In genomic region chr4:106606639-106607554, GRCm38 (mm10) we compare ENCODE assay signal across 9 mouse cellular contexts. TPM values are rescaled to one million over a fixed set of nuclear protein-coding genes. Genes with fewer than 3 reads are reported as not detected.
DNase-seq lines count a peak whose midpoint lies in the region; ATAC-seq and TF ChIP-seq lines count a peak whose summit lies in the region.
"Had no signal": no experiment of that assay in that cellular context is flagged by ENCODE, and none has a peak within 500 bp of the region (broad histone marks: within the 10 kb centered on the region; RNA-seq: fewer than 3 reads in every experiment).

No protein-coding gene starts in this region.

- H3K4me1 ChIP-seq in testis, adult 2 months (ENCODE audit: control insufficient read depth, insufficient read depth, low read length) = peaks cover 10% of the 10 kb centered on the region; the same call in 1 of the 2 replicates
- H3K4me1 ChIP-seq in forebrain, embryonic 15.5 days = peaks cover 5% of the 10 kb centered on the region; the same call in 1 of the 2 replicates
- peaks cover 8% of the 10 kb centered on the region for H3K4me1 ChIP-seq in liver, embryonic 15.5 days (replicated peaks)

- no peak for TF ChIP-seq POLR2A in testis, adult 2 months (IDR thresholded peaks at IDR 0.05; ENCODE audit: control insufficient read depth, low read depth, low read length)

- no peak for TF ChIP-seq CTCF in testis, adult 2 months (IDR thresholded peaks at IDR 0.05; ENCODE audit: control insufficient read depth, insufficient read depth, insufficient replicate concordance, low read depth, low read length)

- peak; percentile 91 for ATAC-seq in forebrain, embryonic 15.5 days (replicated peaks)
- ATAC-seq in liver, embryonic 15.5 days (ENCODE audit: insufficient read depth) = peak; percentile 72
- no peak for ATAC-seq in erythroid progenitor cell, adult 5-6 weeks (replicated peaks; ENCODE audit: low FRiP score, poor library complexity, severe bottlenecking)

- DNase-seq in testis, postnatal 10 days (ENCODE audit: low spot score) = no peak
- peak; percentile 72 for DNase-seq in testis, postnatal 14 days (ENCODE audit: low spot score)
- DNase-seq in adrenal gland, adult 2 months = no peak
- DNase-seq in kidney, postnatal 10 days = no peak

- H3K9me3 ChIP-seq in forebrain, embryonic 15.5 days = no peaks in the 10 kb centered on the region
- H3K9me3 ChIP-seq in liver, embryonic 15.5 days (replicated peaks) = no peaks in the 10 kb centered on the region

- no peak overlapping the region for H3K27ac ChIP-seq in testis, adult 2 months (ENCODE audit: control insufficient read depth, insufficient read depth, low read depth, low read length)
- H3K27ac ChIP-seq in forebrain, embryonic 15.5 days (replicated peaks) = no peak overlapping the region
- H3K27ac ChIP-seq in liver, embryonic 15.5 days (replicated peaks) = no peak overlapping the region

- peak overlapping the region; percentile 73 for H3K4me3 ChIP-seq in testis, adult 2 months (ENCODE audit: control insufficient read depth, low read depth, low read length)
- peak overlapping the region; percentile 24 for H3K4me3 ChIP-seq in forebrain, embryonic 15.5 days
- H3K4me3 ChIP-seq in liver, embryonic 15.5 days (replicated peaks) = no peak overlapping the region
- H3K4me3 ChIP-seq: megakaryocyte, embryonic 14.5 days had no signal

- 0 out of 2 replicates have a peak overlapping the region, but pooled peaks have one; percentile 4 for H3K9ac ChIP-seq in forebrain, embryonic 15.5 days (replicated peaks)
- H3K9ac ChIP-seq in liver, embryonic 15.5 days = no peak overlapping the region

- H3K4me2 ChIP-seq in forebrain, embryonic 15.5 days (replicated peaks) = peak overlapping the region; percentile 37
- H3K4me2 ChIP-seq in liver, embryonic 15.5 days = peak overlapping the region; percentile 45

- 39% methylated on average over 18 of the region's 18 CpGs for WGBS in forebrain, embryonic 15.5 days
- WGBS in liver, embryonic 15.5 days (ENCODE audit: insufficient replicate concordance) = 48% methylated on average over 18 of the region's 18 CpGs

- H3K36me3 ChIP-seq in testis, adult 2 months (ENCODE audit: control insufficient read depth, insufficient read depth, low read length) = no peaks in the 10 kb centered on the region
- no peaks in the 10 kb centered on the region for H3K36me3 ChIP-seq in forebrain, embryonic 15.5 days
- no peaks in the 10 kb centered on the region for H3K36me3 ChIP-seq in liver, embryonic 15.5 days (replicated peaks)

- no peaks in the 10 kb centered on the region for H3K27me3 ChIP-seq in testis, adult 2 months (ENCODE audit: control insufficient read depth, insufficient read depth, low read length)
- no peaks in the 10 kb centered on the region for H3K27me3 ChIP-seq in forebrain, embryonic 15.5 days
- H3K27me3 ChIP-seq in liver, embryonic 15.5 days = peaks cover 4% of the 10 kb centered on the region

RNA-seq across cellular contexts. Expression of gene Lexm, which starts 10.1 kb away (rescaled TPM):
- polyA plus RNA-seq in testis, adult 2 months (2012; rRNA removed) = 54.3 and 56.3 TPM in 2 replicates
- polyA plus RNA-seq in forebrain, embryonic 15.5 days (2015; fragmentation: Nextera tagmentation; extraction: Ambion mirVana) = not detected in 2 replicates
- not detected in 2 replicates for polyA plus RNA-seq in liver, embryonic 15.5 days (2015; fragmentation: Nextera tagmentation; extraction: Ambion mirVana)
- total RNA-seq in adrenal gland, adult 2 months (2021) = not detected
- not detected in 2 replicates for polyA plus RNA-seq in adrenal gland, adult 2 months (2012; rRNA removed)
- not detected in 2 replicates for total RNA-seq in erythroid progenitor cell, adult 5-6 weeks (2015; ENCODE audit: low replicate concordance)
- not detected in 2 replicates for total RNA-seq in erythroid progenitor cell, adult 5-6 weeks (2017; ENCODE audit: low replicate concordance)

RNA-seq across cellular contexts. Expression of gene Ttc22, which starts 15.3 kb away (rescaled TPM):
- polyA plus RNA-seq in testis, adult 2 months (2012; rRNA removed) = 0.19 and 1.8 TPM in 2 replicates
- 0.34 and 0.62 TPM in 2 replicates for polyA plus RNA-seq in forebrain, embryonic 15.5 days (2015; fragmentation: Nextera tagmentation; extraction: Ambion mirVana)
- 0.07 and 0.16 TPM in 2 replicates for polyA plus RNA-seq in liver, embryonic 15.5 days (2015; fragmentation: Nextera tagmentation; extraction: Ambion mirVana)
- under 1 TPM in 1 of 2 experiments, not detected in 1; 0.12 TPM for total RNA-seq in adrenal gland, adult 2 months (2021)
- polyA plus RNA-seq in adrenal gland, adult 2 months (2012; rRNA removed) = 0.04 TPM in 1 of 2 replicates, not detected in the other
- not detected in 2 replicates for total RNA-seq in erythroid progenitor cell, adult 5-6 weeks (2015; ENCODE audit: low replicate concordance)
- total RNA-seq in erythroid progenitor cell, adult 5-6 weeks (2017; ENCODE audit: low replicate concordance) = not detected in 2 replicates

RNA-seq across cellular contexts. Expression of gene Pars2, which starts 44.0 kb away (rescaled TPM):
- 2.3 and 2.4 TPM in 2 replicates for polyA plus RNA-seq in testis, adult 2 months (2012; rRNA removed)
- 12.6 and 14.2 TPM in 2 replicates for polyA plus RNA-seq in forebrain, embryonic 15.5 days (2015; fragmentation: Nextera tagmentation; extraction: Ambion mirVana)
- polyA plus RNA-seq in liver, embryonic 15.5 days (2015; fragmentation: Nextera tagmentation; extraction: Ambion mirVana) = 4.8 and 5.2 TPM in 2 replicates
- 1 to 10 TPM; 3.6 to 8.9 TPM for total RNA-seq in adrenal gland, adult 2 months (2021)
- polyA plus RNA-seq in adrenal gland, adult 2 months (2012; rRNA removed) = 5.2 and 10.3 TPM in 2 replicates
- total RNA-seq in erythroid progenitor cell, adult 5-6 weeks (2015; ENCODE audit: low replicate concordance) = 0.72 and 0.84 TPM in 2 replicates
- 0.77 and 1.7 TPM in 2 replicates for total RNA-seq in erythroid progenitor cell, adult 5-6 weeks (2017; ENCODE audit: low replicate concordance)

RNA-seq across cellular contexts. Expression of gene Dhcr24, which starts 46.1 kb away (rescaled TPM):
- 24.0 and 28.3 TPM in 2 replicates for polyA plus RNA-seq in testis, adult 2 months (2012; rRNA removed)
- polyA plus RNA-seq in forebrain, embryonic 15.5 days (2015; fragmentation: Nextera tagmentation; extraction: Ambion mirVana) = 4.0 and 4.5 TPM in 2 replicates
- polyA plus RNA-seq in liver, embryonic 15.5 days (2015; fragmentation: Nextera tagmentation; extraction: Ambion mirVana) = 7.8 and 10.4 TPM in 2 replicates
- 100 to 1,000 TPM in 1 of 2 experiments, 10 to 100 TPM in 1; 86.6 to 366 TPM for total RNA-seq in adrenal gland, adult 2 months (2021)
- polyA plus RNA-seq in adrenal gland, adult 2 months (2012; rRNA removed) = 253 and 508 TPM in 2 replicates
- total RNA-seq in erythroid progenitor cell, adult 5-6 weeks (2015; ENCODE audit: low replicate concordance) = 2.2 and 6.7 TPM in 2 replicates
- 1.9 and 3.1 TPM in 2 replicates for total RNA-seq in erythroid progenitor cell, adult 5-6 weeks (2017; ENCODE audit: low replicate concordance)

Comparison
In these comparisons a context has a peak if more than half of its experiments do, and no peak if none do; other contexts are left out.
1. RNA of gene Lexm, which starts 10.1 kb away (polyA plus RNA-seq): 54.3 to 56.3 TPM in testis, adult 2 months; not detected in forebrain, embryonic 15.5 days, not detected in liver, embryonic 15.5 days and not detected in adrenal gland, adult 2 months; every median in the first group is over 10 times any median in the second.